8 mouse cellular contexts compared by ENCODE assay signal in the genomic region with DNA sequence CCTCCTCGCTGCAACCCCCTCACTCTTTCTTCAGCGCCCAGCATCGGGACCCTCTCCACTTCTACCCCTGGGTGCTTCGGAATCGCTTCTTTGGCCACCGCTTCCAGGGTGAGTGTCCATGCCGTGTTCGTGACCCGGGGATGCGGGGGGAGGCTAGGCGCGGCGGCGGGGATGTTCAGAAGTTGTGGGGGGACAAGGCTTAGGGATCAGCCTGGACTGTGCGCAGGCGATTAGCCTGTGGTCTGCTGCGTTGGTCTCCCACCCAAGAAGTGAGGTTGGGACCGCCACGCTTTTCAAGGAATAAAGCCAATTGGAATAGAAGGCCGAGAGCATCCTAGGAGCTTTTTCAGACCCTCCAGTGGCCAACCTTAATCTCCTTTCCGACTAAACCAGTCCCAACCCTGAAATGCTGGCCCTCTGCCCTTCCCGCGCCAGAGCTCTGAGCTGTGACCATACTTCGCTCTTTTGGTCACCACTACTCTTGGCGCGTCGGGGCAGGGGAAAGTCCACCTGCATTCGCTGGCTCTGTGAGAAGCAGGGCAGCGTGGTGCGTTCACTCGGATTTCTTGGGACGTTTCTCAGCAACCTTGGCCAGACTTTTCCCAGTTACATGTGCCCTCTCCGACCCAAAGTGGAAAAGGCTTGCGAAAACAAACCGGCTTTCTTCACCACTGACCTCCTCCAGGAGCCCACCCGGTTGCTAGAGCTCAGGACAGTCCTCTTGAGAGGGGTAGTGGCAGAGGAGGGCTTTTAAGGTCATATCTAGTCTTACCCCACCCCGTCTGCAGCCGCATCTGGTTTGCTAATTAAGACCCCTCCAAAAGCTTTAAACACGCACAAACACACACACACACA. TPM values are rescaled to one million over a fixed set of nuclear protein-coding genes. Genes with fewer than 3 reads are reported as not detected.
DNase-seq lines count a peak whose midpoint lies in the region; ATAC-seq and TF ChIP-seq lines count a peak whose summit lies in the region.

No protein-coding gene starts in this region.

- peak overlapping the region; percentile 56 for H3K4me2 ChIP-seq in lung, postnatal 0 days (replicated peaks; ENCODE audit: low read depth, low read length)
- peak overlapping the region; percentile 65 for H3K4me2 ChIP-seq in hindbrain, embryonic 15.5 days
- peak overlapping the region; percentile 71 for H3K4me2 ChIP-seq in limb, embryonic 15.5 days
- peak overlapping the region; percentile 53; the same call in 1 of the 2 replicates for H3K4me2 ChIP-seq in stomach, postnatal 0 days (replicated peaks; ENCODE audit: low read depth)

- no peaks in the 10 kb centered on the region for H3K9me3 ChIP-seq in lung, postnatal 0 days (ENCODE audit: low read length)
- H3K9me3 ChIP-seq in hindbrain, embryonic 15.5 days, result no peaks in the 10 kb centered on the region
- no peaks in the 10 kb centered on the region for H3K9me3 ChIP-seq in limb, embryonic 15.5 days
- no peaks in the 10 kb centered on the region for H3K9me3 ChIP-seq in stomach, postnatal 0 days (ENCODE audit: control insufficient read depth, low read length)

- no peak for TF ChIP-seq EP300 in lung, postnatal 0 days (IDR thresholded peaks at IDR 0.05)
- no peak for TF ChIP-seq EP300 in stomach, postnatal 0 days (optimal IDR thresholded peaks at IDR 0.05)

- 2% methylated on average over 39 of the region's 39 CpGs for whole genome bisulfite sequencing in lung, postnatal 0 days
- WGBS in hindbrain, embryonic 15.5 days, result 1% methylated on average over 39 of the region's 39 CpGs
- WGBS in limb, embryonic 15.5 days, result 2% methylated on average over 39 of the region's 39 CpGs
- 4% methylated on average over 39 of the region's 39 CpGs for WGBS in stomach, postnatal 0 days
- WGBS in thymus, adult 2 months, result 8% methylated on average over 39 of the region's 39 CpGs

- no peak overlapping the region for H3K27ac ChIP-seq in lung, postnatal 0 days (ENCODE audit: low read length)
- no peak overlapping the region for H3K27ac ChIP-seq in hindbrain, embryonic 15.5 days (replicated peaks)
- H3K27ac ChIP-seq in limb, embryonic 15.5 days, result no peak overlapping the region
- H3K27ac ChIP-seq in stomach, postnatal 0 days (replicated peaks), result no peak overlapping the region
- no peak overlapping the region for H3K27ac ChIP-seq in thymus, adult 2 months (ENCODE audit: control insufficient read depth, insufficient read depth, low read length)

- no peaks in the 10 kb centered on the region for H3K4me1 ChIP-seq in lung, postnatal 0 days (ENCODE audit: insufficient read depth, low read depth, low read length)
- peaks cover 40% of the 10 kb centered on the region for H3K4me1 ChIP-seq in hindbrain, embryonic 15.5 days (replicated peaks)
- H3K4me1 ChIP-seq in limb, embryonic 15.5 days, result peaks cover 46% of the 10 kb centered on the region
- no peaks in the 10 kb centered on the region for H3K4me1 ChIP-seq in stomach, postnatal 0 days (replicated peaks; ENCODE audit: control insufficient read depth, insufficient read depth)
- H3K4me1 ChIP-seq in thymus, adult 2 months (replicated peaks; ENCODE audit: control insufficient read depth, insufficient read depth, low read length), result no peaks in the 10 kb centered on the region

- TF ChIP-seq POLR2A in thymus, adult 2 months (IDR thresholded peaks at IDR 0.05; ENCODE audit: control insufficient read depth, extremely low read depth, insufficient read depth, low read length, poor library complexity), result no peak

- no peak overlapping the region for H3K9ac ChIP-seq in lung, postnatal 0 days (replicated peaks; ENCODE audit: low read depth)
- H3K9ac ChIP-seq in hindbrain, embryonic 15.5 days, result no peak overlapping the region
- H3K9ac ChIP-seq in limb, embryonic 15.5 days, result no peak overlapping the region
- no peak overlapping the region for H3K9ac ChIP-seq in stomach, postnatal 0 days (ENCODE audit: low read length)

- TF ChIP-seq CTCF in lung, postnatal 0 days (IDR thresholded peaks at IDR 0.05), result no peak
- no peak for TF ChIP-seq CTCF in stomach, postnatal 0 days (IDR thresholded peaks at IDR 0.05; ENCODE audit: low read depth)
- TF ChIP-seq CTCF in thymus, adult 2 months (IDR thresholded peaks at IDR 0.05; ENCODE audit: borderline replicate concordance, control insufficient read depth, extremely low read depth, insufficient read depth, low read length, poor library complexity), result no peak

- H3K4me3 ChIP-seq in lung, postnatal 0 days (ENCODE audit: low read depth, low read length), result peak overlapping the region; percentile 28
- peak overlapping the region; percentile 31 for H3K4me3 ChIP-seq in hindbrain, embryonic 15.5 days
- peak overlapping the region; percentile 40 for H3K4me3 ChIP-seq in limb, embryonic 15.5 days
- H3K4me3 ChIP-seq in stomach, postnatal 0 days (ENCODE audit: low read depth, low read length), result peak overlapping the region; percentile 35; the same call in 1 of the 2 replicates
- no peak overlapping the region for H3K4me3 ChIP-seq in thymus, adult 2 months (ENCODE audit: control insufficient read depth, insufficient read depth, low read length)

- H3K27me3 ChIP-seq in lung, postnatal 0 days (replicated peaks; ENCODE audit: insufficient read depth, low read length), result peaks cover 77% of the 10 kb centered on the region
- peaks cover 53% of the 10 kb centered on the region for H3K27me3 ChIP-seq in hindbrain, embryonic 15.5 days
- peaks cover 93% of the 10 kb centered on the region for H3K27me3 ChIP-seq in limb, embryonic 15.5 days
- H3K27me3 ChIP-seq in stomach, postnatal 0 days (ENCODE audit: control insufficient read depth, insufficient read depth, low read length), result peaks cover 35% of the 10 kb centered on the region
- H3K27me3 ChIP-seq in thymus, adult 2 months (ENCODE audit: control insufficient read depth, insufficient read depth, low read length), result peaks cover 33% of the 10 kb centered on the region

- no peak for DNase-seq in lung, postnatal 0 days (ENCODE audit: low spot score)
- DNase-seq in lung, adult 18-20 months, result no peak
- no peak for DNase-seq in stomach, postnatal 0 days (ENCODE audit: low spot score)
- no peak for DNase-seq in thymus, adult 2 months
- no peak for DNase-seq in adrenal gland, adult 8-10 months
- no peak for DNase-seq in thymus, postnatal 14 days

- H3K36me3 ChIP-seq in lung, postnatal 0 days (ENCODE audit: insufficient read depth, low read length), result no peaks in the 10 kb centered on the region
- no peaks in the 10 kb centered on the region for H3K36me3 ChIP-seq in hindbrain, embryonic 15.5 days
- H3K36me3 ChIP-seq in limb, embryonic 15.5 days, result no peaks in the 10 kb centered on the region
- no peaks in the 10 kb centered on the region for H3K36me3 ChIP-seq in stomach, postnatal 0 days (ENCODE audit: control insufficient read depth, insufficient read depth, low read length)
- H3K36me3 ChIP-seq in thymus, adult 2 months (ENCODE audit: control insufficient read depth, insufficient read depth, low read length), result no peaks in the 10 kb centered on the region

- ATAC-seq in lung, postnatal 0 days, result no peak
- no peak for ATAC-seq in hindbrain, embryonic 15.5 days (ENCODE audit: low FRiP score, low read depth)
- no peak for ATAC-seq in limb, embryonic 15.5 days (ENCODE audit: insufficient number of reproducible peaks, low FRiP score, low TSS enrichment, low read depth)
- no peak for ATAC-seq in stomach, postnatal 0 days (ENCODE audit: low FRiP score, low TSS enrichment)

RNA-seq across cellular contexts. Expression of gene Emx1, which starts 1.2 kb away (rescaled TPM):
- polyA plus RNA-seq in lung, postnatal 0 days (2015; fragmentation: Nextera tagmentation; extraction: Ambion mirVana), result not detected in 2 replicates
- 1.9 TPM in 1 of 2 replicates, not detected in the other for polyA plus RNA-seq in hindbrain, embryonic 15.5 days (2015; fragmentation: Nextera tagmentation; extraction: Ambion mirVana)
- polyA plus RNA-seq in limb, embryonic 15.5 days (2015; fragmentation: Nextera tagmentation; extraction: Ambion mirVana), result 0.20 TPM in 1 of 2 replicates, not detected in the other
- not detected in 2 replicates for polyA plus RNA-seq in stomach, postnatal 0 days (2015; fragmentation: Nextera tagmentation; extraction: Ambion mirVana)
- 0.23 and 0.40 TPM in 2 replicates for polyA plus RNA-seq in thymus, adult 2 months (2012; rRNA removed)
- not detected for total RNA-seq in adrenal gland, adult 8-10 months (2022)

RNA-seq across cellular contexts. Expression of gene Spr, which starts 50.9 kb away (rescaled TPM):
- polyA plus RNA-seq in lung, postnatal 0 days (2015; fragmentation: Nextera tagmentation; extraction: Ambion mirVana), result 45.3 and 54.3 TPM in 2 replicates
- 36.1 and 36.7 TPM in 2 replicates for polyA plus RNA-seq in hindbrain, embryonic 15.5 days (2015; fragmentation: Nextera tagmentation; extraction: Ambion mirVana)
- 38.4 and 47.1 TPM in 2 replicates for polyA plus RNA-seq in limb, embryonic 15.5 days (2015; fragmentation: Nextera tagmentation; extraction: Ambion mirVana)
- 58.8 and 62.1 TPM in 2 replicates for polyA plus RNA-seq in stomach, postnatal 0 days (2015; fragmentation: Nextera tagmentation; extraction: Ambion mirVana)
- 20.4 and 21.0 TPM in 2 replicates for polyA plus RNA-seq in thymus, adult 2 months (2012; rRNA removed)
- total RNA-seq in adrenal gland, adult 8-10 months (2022), result 100 to 1,000 TPM in 1 of 4 experiments, 10 to 100 TPM in 3; 78.3 to 103 (median 84.9) TPM
